In the genomic region with DNA sequence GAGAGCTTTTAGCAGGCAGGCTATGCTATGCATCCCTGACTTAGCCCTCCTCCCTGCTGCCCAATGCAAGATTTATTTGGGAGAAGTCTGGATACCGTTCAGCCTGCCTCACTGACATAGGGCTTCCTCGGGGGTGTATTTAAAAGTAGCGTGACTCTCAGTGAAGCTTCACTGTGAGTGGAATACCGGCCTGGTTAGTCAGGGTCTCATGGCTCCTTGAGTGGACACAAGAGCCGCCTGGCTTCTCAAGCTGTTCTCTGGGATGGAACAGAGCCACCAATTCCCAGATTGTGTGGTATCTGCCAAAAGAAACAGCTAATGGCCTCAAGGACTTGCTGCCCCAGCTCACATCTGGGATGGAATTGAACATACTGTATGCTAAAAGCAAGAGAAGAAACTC, we compare ENCODE assay signal across 21 mouse cellular contexts. TPM values are rescaled to one million over a fixed set of nuclear protein-coding genes. Genes with fewer than 3 reads are reported as not detected.
DNase-seq lines count a peak whose midpoint lies in the region; ATAC-seq and TF ChIP-seq lines count a peak whose summit lies in the region.
"Had no signal": no experiment of that assay in that cellular context is flagged by ENCODE, and none has a peak within 500 bp of the region (broad histone marks: within the 10 kb centered on the region; RNA-seq: fewer than 3 reads in every experiment).

No protein-coding gene starts in this region.

- H3K27me3 ChIP-seq in hindbrain, postnatal 0 days (ENCODE audit: insufficient read depth, low read length): no peaks in the 10 kb centered on the region
- no peaks in the 10 kb centered on the region for H3K27me3 ChIP-seq in hindbrain, embryonic 16.5 days (replicated peaks; ENCODE audit: control insufficient read depth, insufficient read depth, low read length)
- H3K27me3 ChIP-seq in neural tube, embryonic 15.5 days (replicated peaks): no peaks in the 10 kb centered on the region
- H3K27me3 ChIP-seq: heart, embryonic 15.5 days; hindbrain, embryonic 15.5 days; limb, embryonic 15.5 days; stomach, embryonic 15.5 days had no signal

- no peak overlapping the region for H3K4me2 ChIP-seq in hindbrain, postnatal 0 days (ENCODE audit: low read depth, low read length)
- H3K4me2 ChIP-seq in hindbrain, embryonic 16.5 days (ENCODE audit: low read length): no peak overlapping the region
- H3K4me2 ChIP-seq in neural tube, embryonic 15.5 days: no peak overlapping the region
- H3K4me2 ChIP-seq: heart, embryonic 15.5 days; hindbrain, embryonic 15.5 days; limb, embryonic 15.5 days; stomach, embryonic 15.5 days had no signal

- no peak overlapping the region for H3K9ac ChIP-seq in hindbrain, postnatal 0 days (replicated peaks; ENCODE audit: low read length)
- no peak overlapping the region for H3K9ac ChIP-seq in hindbrain, embryonic 16.5 days (ENCODE audit: low read depth, low read length)
- H3K9ac ChIP-seq in neural tube, embryonic 15.5 days (replicated peaks): no peak overlapping the region
- H3K9ac ChIP-seq: heart, embryonic 15.5 days; hindbrain, embryonic 15.5 days; limb, embryonic 15.5 days; liver, postnatal 0 days; stomach, embryonic 15.5 days had no signal

- DNase-seq in gastrocnemius, adult 18-20 months (ENCODE audit: low spot score): peak; percentile 34
- DNase-seq in gastrocnemius, postnatal 10 days: no peak
- DNase-seq in hindbrain, postnatal 0 days (ENCODE audit: low spot score): peak; percentile 66
- DNase-seq in neural tube, embryonic 10.5 days (ENCODE audit: extremely low spot score, low spot score): no peak
- DNase-seq in fibroblast of lung, adult 2 months (ENCODE audit: low read depth): peak; percentile 89
- no peak for DNase-seq in layer of hippocampus, postnatal 36 days
- DNase-seq: cerebellum, adult 11 months; kidney, adult 11 months; kidney, postnatal 36 days; layer of hippocampus, adult 9-11 months; liver, postnatal 0 days; thymus, postnatal 14 days had no signal

- H3K27ac ChIP-seq in hindbrain, postnatal 0 days: no peak overlapping the region
- no peak overlapping the region for H3K27ac ChIP-seq in hindbrain, embryonic 16.5 days (ENCODE audit: low read depth, low read length)
- no peak overlapping the region for H3K27ac ChIP-seq in neural tube, embryonic 15.5 days (replicated peaks)
- H3K27ac ChIP-seq: hindbrain, embryonic 15.5 days; limb, embryonic 15.5 days; stomach, embryonic 15.5 days had no signal

- TF ChIP-seq CTCF in hindbrain, postnatal 0 days (IDR thresholded peaks at IDR 0.05; ENCODE audit: low read depth): no peak

- H3K4me1 ChIP-seq in hindbrain, postnatal 0 days (ENCODE audit: insufficient read depth, low read length): no peaks in the 10 kb centered on the region
- H3K4me1 ChIP-seq in hindbrain, embryonic 16.5 days (ENCODE audit: control insufficient read depth, insufficient read depth, low read depth, low read length): peaks cover 5% of the 10 kb centered on the region
- H3K4me1 ChIP-seq in neural tube, embryonic 15.5 days: peaks cover 12% of the 10 kb centered on the region
- H3K4me1 ChIP-seq: stomach, embryonic 15.5 days had no signal

- H3K36me3 ChIP-seq in hindbrain, postnatal 0 days (ENCODE audit: insufficient read depth, low read length): no peaks in the 10 kb centered on the region
- no peaks in the 10 kb centered on the region for H3K36me3 ChIP-seq in hindbrain, embryonic 16.5 days (ENCODE audit: control insufficient read depth, insufficient read depth, low read length)
- H3K36me3 ChIP-seq in neural tube, embryonic 15.5 days: no peaks in the 10 kb centered on the region
- H3K36me3 ChIP-seq: heart, embryonic 15.5 days; hindbrain, embryonic 15.5 days; limb, embryonic 15.5 days; stomach, embryonic 15.5 days had no signal

- 0 out of 2 replicates have a peak, but pooled peaks have one; percentile 15 for ATAC-seq in hindbrain, postnatal 0 days
- no peak for ATAC-seq in hindbrain, embryonic 16.5 days
- ATAC-seq in neural tube, embryonic 15.5 days (ENCODE audit: low FRiP score): peak; percentile 38; the same call in 1 of the 2 replicates
- ATAC-seq: liver, postnatal 0 days; midbrain, embryonic 16.5 days had no signal

- H3K4me3 ChIP-seq in hindbrain, postnatal 0 days (ENCODE audit: low read length): no peak overlapping the region
- no peak overlapping the region for H3K4me3 ChIP-seq in hindbrain, embryonic 16.5 days (ENCODE audit: low read length)
- H3K4me3 ChIP-seq in neural tube, embryonic 15.5 days (replicated peaks): no peak overlapping the region
- H3K4me3 ChIP-seq: heart, embryonic 15.5 days; hindbrain, embryonic 15.5 days; limb, embryonic 15.5 days; stomach, embryonic 15.5 days had no signal

- no peaks in the 10 kb centered on the region for H3K9me3 ChIP-seq in hindbrain, postnatal 0 days (ENCODE audit: low read length)
- no peaks in the 10 kb centered on the region for H3K9me3 ChIP-seq in hindbrain, embryonic 16.5 days (ENCODE audit: control insufficient read depth, low read length)
- H3K9me3 ChIP-seq in neural tube, embryonic 15.5 days (replicated peaks): no peaks in the 10 kb centered on the region
- H3K9me3 ChIP-seq: heart, embryonic 15.5 days; hindbrain, embryonic 15.5 days; limb, embryonic 15.5 days; stomach, embryonic 15.5 days had no signal

- WGBS in hindbrain, postnatal 0 days: 60% methylated on average over 5 of the region's 5 CpGs
- WGBS in hindbrain, embryonic 16.5 days: 62% methylated on average over 5 of the region's 5 CpGs
- 62% methylated on average over 5 of the region's 5 CpGs for WGBS in neural tube, embryonic 15.5 days

RNA-seq across cellular contexts. Expression of gene Bfsp2, which starts 43.1 kb away (rescaled TPM):
- total RNA-seq in gastrocnemius, adult 18-20 months (2021): under 1 TPM; 0.41 to 0.71 TPM
- total RNA-seq in gastrocnemius, postnatal 10 days (2021): 1 to 10 TPM in 1 of 2 experiments, under 1 TPM in 1; 0.72 to 1.1 TPM
- 1.8 and 4.2 TPM in 2 replicates for total RNA-seq in hindbrain, postnatal 0 days (2014; rRNA removed)
- 7.7 and 8.7 TPM in 2 replicates for polyA plus RNA-seq in hindbrain, postnatal 0 days (2015; fragmentation: Nextera tagmentation; extraction: Ambion mirVana)
- polyA plus RNA-seq in hindbrain, embryonic 16.5 days (2015; fragmentation: Nextera tagmentation; extraction: Ambion mirVana): 5.0 and 6.0 TPM in 2 replicates
- 2.5 and 2.7 TPM in 2 replicates for polyA plus RNA-seq in neural tube, embryonic 15.5 days (2015; fragmentation: Nextera tagmentation; extraction: Ambion mirVana)
- 1 to 10 TPM; 5.0 to 6.0 TPM for total RNA-seq in layer of hippocampus, postnatal 36 days (2021)
- total RNA-seq: adrenal gland, adult 18-20 months; ES-E14 had no signal

Comparison
In these comparisons a context has a peak if more than half of its experiments do, and no peak if none do; other contexts are left out.
1. DNase-seq: peak in gastrocnemius, adult 18-20 months (single experiment), hindbrain, postnatal 0 days (single experiment) and fibroblast of lung, adult 2 months (single experiment); none in gastrocnemius, postnatal 10 days (single experiment), neural tube, embryonic 10.5 days (single experiment) and layer of hippocampus, postnatal 36 days (0 of 2).